Mouse (Mus musculus): Measurements from ENCODE around the gene Tbx2.

Gene Tbx2

DNA sequence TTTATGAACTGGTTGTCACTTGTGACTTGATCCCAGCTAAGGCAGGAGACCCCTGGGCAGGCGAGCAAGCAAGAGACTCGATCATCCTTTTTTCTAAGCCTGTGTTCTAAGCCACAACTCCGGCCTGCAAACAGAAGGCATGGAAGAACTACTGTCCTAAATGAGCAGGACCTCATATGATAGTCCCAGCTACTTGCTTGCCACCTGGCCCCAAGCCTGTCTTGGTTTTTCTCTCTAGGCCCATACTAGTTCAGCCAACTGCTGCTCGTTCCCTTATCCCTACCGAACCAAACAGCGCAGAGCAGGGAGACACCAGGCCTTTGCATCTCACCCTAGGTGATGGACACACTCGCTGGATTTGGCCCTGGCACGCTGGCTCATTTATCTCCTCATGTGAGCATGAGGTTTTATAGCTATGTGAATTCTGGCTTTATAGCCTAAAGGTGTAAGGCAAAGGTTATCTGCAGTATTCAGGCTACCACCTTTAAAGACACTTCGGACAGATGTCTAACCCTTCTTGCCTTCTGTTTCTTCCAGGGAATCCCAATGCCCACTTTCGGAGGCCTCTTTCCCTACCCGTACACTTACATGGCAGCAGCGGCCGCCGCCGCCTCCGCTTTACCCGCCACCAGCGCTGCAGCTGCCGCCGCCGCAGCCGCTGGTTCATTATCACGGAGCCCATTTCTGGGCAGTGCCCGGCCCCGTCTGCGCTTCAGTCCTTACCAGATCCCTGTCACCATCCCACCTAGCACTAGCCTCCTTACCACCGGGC lies 7.9 kb downstream of the Tbx2 start:
- CTCF ChIA-PET = no interaction called here

DNA sequence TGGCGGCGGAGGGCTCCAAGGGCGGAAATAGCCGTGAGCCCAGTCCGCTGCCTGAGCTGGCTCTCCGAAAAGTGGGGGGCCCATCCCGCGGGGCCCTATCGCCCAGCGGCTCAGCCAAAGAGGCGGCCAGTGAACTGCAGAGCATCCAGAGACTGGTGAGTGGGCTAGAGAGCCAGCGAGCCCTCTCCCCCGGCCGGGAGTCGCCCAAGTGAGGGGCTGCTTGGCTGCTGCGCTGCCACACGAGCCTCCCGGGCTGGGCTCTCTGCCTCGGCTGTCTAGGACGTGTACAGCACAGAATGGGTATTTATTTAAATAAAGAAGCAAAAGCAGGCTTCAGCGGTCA lies 8.4 kb downstream of the Tbx2 start:
- CTCF ChIA-PET = no interaction called here

DNA sequence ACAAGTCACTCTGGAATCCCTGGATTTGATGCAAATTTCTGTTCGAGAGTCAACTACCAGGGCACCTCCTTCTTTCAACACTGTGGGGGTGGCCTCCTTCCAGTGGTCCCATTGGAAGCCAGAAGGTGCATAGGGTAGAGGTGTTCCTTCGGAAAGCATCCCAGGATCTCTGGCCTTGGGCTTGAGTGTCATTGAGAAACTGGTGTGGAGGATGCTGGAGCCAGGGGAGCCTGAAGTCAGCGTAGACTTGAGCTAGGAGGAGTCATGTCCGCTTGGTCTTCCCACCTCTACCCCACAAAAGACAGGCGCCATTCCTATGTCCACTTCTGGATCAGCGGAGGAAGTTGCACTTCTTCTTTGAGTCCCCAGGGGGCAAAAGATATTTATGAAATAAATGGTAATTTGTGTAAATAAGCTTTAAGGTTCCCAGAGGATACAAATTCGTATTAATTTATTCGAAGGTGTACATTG lies 8.9 kb downstream of the Tbx2 start:
- CTCF ChIA-PET = no interaction called here

DNA sequence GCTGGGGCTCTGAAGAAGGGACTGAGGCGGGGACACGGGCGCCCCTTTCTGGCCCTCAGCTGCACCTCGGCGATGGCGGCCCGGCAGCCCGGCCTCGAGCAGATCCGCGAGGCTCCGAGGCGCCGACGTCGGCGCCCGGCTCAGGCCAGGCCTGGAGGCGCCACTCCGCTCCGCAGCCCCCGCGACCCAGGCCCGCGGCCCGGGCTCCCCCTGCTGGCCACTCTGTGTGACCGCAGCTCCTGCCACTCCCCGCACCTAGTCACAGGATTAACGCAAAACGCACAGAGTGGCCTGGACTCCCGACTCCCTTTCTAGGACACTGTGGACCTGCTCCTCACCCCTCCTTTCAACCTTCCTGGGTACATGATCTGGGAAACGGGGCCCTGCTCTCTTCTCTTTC lies 9.6 kb downstream of the Tbx2 start:
- CTCF ChIA-PET = interaction anchor here (0.9 kb wide), 1 partner anchor 331 kb away, joined by 5 read pairs; no protein-coding TSS in a partner anchor

DNA sequence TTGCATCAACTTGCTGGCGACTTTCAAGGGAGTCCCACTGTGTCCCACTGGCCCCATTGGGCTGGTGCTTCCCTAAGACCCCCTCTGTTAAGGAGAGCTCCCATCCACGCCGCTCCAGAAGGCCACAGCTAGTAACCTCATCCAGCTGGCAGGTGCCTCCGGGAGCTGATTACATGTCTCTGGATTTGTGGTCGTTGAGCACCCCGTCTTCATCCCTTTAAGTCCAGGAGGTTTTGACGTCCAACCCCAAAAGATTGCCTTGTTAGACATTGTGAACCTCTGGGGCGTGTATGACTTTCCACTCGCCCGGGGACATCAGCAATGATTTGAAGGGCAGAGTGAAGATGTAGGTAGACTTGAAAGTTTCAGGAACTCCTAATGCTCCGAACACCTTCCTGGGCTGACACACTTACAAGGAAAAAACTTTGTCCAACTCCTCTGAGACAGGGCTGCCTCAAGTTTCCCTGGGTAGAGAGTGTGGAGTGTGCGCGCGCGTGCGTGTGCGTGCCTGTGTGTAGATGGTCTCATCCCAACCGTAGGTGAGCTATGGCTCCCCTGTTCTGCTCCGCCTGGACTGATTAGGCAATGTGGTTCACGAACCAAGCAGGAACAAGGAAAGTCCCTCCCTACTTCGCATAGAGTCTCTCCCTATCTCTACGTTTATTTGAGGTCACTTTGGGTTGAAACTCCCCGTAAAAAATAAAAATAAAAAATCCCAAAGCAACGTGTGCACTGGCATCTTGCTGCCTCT lies 10.4 kb downstream of the Tbx2 start:
- CTCF ChIA-PET = interaction anchor here (0.7 to 0.9 kb wide), 2 partner anchors 156 to 331 kb away, joined by 3 to 5 read pairs; no protein-coding TSS in a partner anchor

DNA sequence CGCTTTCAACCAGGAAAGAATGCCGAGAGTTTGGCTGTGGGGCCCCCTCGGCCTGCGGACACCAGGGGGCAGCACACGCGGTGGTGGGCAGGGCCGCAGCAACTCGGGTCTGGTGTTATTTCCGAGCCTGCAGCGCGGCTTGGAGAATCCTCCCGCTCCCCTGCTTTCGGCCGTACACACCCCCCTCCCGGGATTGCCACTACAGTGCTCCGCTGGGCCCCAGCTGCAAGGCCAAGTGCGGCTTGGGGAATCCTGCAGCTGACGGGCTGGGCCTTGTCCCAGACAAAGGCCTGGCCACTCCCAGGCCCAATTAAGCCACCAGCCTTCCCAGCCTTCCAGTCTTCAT lies 11.0 kb downstream of the Tbx2 start:
- CTCF ChIA-PET = interaction anchor here (0.5 kb wide), 1 partner anchor 1025 kb away, joined by 5 read pairs; no protein-coding TSS in a partner anchor

DNA sequence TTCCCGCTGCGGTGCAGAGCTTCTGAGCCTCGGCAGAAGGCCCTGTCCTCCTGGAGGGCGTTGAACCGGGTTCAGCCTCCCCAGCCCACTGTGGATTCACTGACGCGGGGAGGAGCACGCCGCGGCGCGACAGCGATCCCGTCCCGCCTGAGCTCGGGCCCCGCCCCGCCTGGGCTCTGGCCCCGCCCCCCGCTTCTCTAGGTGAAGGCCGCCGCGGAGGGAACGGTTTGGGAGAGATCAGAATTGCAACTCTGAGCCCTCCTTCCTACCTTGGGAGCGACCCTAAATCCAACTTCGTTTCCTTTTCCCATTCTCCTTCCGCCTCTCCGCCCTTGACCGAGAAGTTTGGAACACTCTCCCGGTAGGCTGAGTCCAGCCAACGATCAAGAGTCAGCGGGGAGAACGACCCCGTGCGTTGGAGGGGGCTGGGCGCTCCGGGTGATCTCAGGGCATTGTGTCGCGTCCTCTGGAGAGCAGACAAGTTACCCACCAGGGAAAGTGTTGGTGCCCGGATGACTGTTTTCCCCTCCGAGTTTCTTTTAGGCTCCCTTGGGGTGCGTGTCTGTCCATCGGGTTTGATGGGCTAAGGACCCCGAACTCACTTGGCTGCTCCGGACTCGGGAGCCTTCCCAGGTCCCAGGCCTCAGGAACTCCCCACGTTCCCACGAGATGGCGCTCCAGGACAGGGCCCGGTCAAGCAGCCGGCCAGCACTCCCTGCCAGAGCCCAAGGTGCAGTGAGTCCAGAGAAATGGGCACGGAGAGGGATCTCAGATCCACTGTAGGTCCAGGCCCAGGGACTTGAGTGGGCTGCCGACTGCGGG lies 12.0 kb downstream of the Tbx2 start:
- CTCF ChIA-PET = interaction anchor here (0.5 to 1.1 kb wide), 3 partner anchors 136 to 1026 kb away, joined by 3 to 5 read pairs (median 3); no protein-coding TSS in a partner anchor

DNA sequence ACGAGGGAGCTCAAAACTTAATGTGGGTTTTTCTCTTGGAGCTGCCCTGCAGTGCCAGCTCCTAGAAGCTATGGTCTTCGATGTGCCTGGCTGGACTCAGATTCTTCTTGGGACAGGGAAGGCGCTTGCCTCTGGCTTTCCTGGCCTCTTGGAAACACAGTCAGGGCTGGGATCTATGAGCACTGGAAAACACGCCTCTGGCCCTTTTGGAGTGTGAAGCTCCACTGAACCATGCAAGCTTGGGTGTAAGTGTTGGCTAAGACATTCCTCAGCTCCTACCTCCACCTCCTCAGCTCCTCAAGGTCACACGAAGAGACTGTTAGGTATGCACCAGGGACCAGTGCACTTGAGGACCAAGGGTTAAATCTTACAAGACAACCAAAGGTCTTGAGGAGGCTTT lies 12.6 kb downstream of the Tbx2 start:
- CTCF ChIA-PET = interaction anchor here (1.1 kb wide), 1 partner anchor 135 kb away, joined by 3 read pairs; no protein-coding TSS in a partner anchor

DNA sequence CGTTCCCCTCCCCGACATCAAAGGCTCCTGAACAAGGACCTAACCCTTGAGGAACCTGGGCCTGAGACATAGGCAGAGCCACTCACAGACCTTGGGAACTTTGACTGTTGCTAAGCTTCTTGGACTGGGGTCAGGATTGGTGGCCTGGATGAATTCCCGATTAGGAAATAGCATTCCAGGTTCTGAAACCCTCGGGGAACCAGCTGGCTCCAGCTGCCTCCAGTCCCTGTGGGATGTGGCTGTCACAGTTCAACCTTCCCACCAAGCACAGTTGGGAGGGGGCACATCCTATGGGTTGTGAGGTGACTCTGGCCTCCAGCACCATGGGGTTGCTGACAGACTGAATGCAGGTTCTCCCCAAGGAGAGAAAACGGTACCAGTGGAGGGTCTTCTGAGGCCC lies 13.6 kb downstream of the Tbx2 start:
- CTCF ChIA-PET = interaction anchor here (1.1 kb wide), 1 partner anchor 134 kb away, joined by 3 read pairs; no protein-coding TSS in a partner anchor

DNA sequence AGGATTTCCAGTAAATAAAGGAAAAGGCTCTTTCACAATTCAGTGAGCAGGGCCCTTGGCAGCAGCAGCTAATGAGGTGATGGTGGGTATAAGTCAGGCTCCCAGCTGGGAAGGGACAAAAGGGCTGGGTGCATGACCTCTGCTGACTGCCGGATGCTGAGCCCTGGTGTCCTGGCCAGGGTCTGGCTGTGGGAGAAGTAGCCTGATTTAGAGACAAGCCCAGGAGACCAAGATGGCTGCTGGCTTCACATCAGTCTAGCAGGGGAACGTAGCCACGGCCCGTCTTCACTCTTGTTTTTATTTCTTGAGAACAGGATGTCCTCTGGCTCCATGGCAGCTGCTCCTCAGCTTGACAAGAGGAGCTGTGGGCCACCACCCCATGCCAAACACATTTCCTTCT lies 14.2 kb downstream of the Tbx2 start:
- CTCF ChIA-PET = no interaction called here

DNA sequence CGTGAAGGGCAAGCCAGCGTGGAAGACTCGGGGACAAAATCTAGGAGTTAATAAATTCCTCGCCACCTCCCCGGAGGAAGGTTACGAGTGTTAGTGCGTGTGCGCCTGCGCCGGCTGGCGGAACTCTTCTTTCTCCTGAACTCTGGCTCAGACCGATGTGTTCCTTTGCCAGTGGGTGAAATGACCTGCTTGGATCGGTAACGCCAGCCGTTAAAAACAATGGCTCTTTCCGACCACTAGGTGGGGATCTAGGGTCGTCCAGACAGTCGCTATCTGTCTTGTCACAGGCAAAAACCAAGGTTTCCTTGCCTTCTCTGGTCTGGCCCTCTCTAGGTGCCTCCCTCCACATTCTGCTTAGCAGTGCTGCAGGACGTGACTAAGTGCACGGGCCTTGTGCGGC lies 16.7 kb downstream of the Tbx2 start:
- CTCF ChIA-PET = no interaction called here

DNA sequence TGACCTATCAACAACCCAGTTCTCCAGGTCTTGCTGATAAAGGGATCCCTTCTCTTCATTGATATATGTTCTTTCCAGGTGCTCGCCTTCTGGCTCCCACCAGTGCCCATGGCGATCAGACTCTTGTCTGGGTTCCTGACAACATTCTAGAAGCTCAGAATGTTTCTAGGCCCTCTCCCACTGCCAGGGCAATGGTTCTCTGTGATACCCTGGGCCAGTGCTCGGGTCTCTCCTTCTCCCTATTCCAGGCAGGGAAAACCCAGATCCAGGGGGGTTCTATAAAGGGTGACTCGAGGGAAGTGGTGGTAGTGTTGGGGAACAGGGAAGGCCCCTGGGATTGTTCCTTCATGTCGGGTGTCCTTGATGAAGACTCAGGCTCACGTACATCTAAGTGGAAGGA lies 17.9 kb downstream of the Tbx2 start, which contains the start of gene Gm11444:
TSS of gene Gm11444 (minus strand) at position 101 of the 400 bp plus-strand sequence.
- CTCF ChIA-PET = no interaction called here

DNA sequence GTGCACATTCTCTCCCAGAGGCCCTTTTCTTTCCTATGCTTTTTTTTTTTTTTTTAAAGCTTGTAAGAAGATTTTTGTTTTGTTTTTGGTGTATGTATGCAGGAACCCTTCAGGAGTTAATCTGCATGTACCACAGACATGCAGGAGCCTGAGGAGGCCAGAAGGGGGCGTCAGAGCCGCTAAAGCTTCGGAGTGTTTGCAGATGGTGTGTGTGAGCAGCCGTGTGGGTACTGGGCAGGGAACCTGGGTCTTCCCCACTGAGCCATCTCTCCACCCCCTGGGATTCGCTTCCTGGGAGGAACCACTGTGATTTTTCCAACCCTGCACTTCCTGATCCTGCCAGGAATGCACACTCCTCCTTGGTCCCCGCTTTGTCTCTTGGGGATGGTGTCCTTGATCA lies 18.4 kb downstream of the Tbx2 start:
- CTCF ChIA-PET = interaction anchor here (0.7 kb wide), 1 partner anchor 139 kb away, joined by 7 read pairs; no protein-coding TSS in a partner anchor

DNA sequence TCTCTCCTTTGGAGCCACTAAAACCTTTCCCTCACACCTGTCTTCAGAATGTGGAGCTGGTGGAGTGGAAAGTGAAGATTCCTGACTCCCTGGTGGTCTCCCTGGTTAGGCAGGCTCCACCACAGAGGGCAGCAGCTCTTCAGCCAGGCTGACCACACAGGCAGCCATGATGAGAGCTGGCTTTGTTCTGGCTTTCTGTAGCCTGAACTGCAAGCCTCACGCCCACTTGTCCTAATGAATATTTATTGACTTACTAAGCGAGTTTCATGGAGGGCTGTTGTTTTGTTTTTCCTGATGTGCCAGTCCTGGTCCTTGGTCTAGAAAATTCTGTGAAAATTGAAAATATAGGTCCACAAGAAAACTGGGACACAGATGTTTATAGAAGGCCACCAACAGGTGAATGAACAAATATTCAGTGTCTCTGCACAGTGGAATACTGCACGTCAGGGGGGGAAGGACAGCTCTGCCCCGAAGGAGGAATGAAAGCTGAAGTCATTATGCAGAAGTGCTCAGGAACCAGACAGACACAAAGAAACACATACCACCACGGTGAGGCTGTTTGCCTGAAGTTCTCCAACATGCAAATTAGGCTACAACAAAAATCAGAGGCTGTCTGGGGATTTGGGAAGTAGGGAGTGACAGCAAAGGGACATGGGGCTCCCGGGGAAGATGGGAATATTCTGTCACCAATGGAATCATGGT lies 25.8 kb downstream of the Tbx2 start:
- CTCF ChIA-PET = no interaction called here

DNA sequence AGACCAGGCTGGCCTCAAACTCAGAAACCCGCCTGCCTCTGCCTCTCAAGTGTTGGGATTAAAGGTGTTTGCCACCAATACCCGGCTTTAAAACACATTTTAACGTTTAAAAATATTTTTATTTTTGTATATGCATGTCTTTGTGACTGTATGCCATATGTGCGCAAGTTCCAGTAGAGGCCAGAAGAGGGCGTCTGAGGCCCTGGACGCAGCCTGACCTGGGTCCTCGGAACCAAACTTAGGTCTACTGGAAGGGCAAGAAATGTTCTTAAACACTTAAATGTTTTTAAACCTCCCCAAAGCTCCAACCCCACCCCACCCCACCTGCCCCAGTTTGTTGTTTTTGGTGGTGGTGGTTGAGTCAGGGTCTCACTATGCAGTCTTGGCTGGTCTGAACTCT lies 32.0 kb downstream of the Tbx2 start:
- CTCF ChIA-PET = no interaction called here

DNA sequence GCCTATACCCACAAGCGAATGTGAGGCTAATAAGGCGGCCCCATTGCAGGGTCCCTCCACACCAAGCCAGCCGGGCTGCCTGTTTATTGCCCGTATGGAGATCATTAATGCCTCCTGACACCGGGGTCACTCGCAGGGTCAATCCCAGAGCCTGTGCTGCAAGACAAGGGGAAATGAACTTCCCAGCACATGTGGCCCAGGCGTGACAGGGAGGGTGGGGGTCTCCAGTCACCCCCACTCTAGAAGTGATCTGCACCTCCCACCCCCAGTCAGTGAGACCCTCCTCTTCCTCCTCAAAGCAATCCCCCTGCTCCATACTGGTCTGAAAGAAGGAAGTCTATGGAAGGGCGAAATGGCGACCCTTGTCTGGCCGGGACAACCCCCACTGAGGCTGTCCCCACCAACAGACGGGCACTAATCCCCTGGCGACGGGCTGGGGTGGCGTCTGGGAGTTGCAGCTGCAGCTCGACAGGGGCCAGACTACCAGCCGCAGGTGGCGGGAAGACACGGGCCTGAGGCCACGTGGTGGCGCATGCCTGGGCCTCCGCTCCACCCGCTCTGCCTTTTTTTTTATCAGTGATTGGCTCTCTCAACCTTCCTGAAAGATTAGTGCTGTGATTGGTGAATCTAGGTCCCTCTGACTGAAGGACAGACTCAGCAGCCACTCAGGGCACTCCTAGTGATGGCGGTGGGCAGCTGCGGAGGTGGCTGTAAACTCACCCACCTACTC lies 43.9 kb downstream of the Tbx2 start:
- CTCF ChIA-PET = no interaction called here

DNA sequence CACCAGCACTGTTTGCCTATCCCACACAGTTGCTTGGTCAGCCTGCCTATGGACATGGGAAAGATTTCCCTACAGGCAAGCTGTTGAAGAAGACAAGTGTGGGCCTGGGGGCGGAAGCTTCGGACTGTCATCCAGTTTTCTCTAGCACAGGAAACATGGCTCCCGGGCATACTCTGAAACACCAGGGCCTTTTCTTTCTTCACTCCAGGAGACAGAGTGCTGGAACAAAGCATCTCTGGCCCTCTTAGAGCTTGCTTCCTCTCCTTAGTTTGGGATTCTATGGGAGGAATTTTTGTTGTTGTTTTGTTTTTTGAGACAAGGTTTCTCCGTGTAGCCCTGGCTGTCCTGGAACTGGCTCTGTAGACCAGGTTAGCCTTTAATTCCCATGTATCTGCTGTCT lies 52.1 kb downstream of the Tbx2 start:
- CTCF ChIA-PET = no interaction called here

DNA sequence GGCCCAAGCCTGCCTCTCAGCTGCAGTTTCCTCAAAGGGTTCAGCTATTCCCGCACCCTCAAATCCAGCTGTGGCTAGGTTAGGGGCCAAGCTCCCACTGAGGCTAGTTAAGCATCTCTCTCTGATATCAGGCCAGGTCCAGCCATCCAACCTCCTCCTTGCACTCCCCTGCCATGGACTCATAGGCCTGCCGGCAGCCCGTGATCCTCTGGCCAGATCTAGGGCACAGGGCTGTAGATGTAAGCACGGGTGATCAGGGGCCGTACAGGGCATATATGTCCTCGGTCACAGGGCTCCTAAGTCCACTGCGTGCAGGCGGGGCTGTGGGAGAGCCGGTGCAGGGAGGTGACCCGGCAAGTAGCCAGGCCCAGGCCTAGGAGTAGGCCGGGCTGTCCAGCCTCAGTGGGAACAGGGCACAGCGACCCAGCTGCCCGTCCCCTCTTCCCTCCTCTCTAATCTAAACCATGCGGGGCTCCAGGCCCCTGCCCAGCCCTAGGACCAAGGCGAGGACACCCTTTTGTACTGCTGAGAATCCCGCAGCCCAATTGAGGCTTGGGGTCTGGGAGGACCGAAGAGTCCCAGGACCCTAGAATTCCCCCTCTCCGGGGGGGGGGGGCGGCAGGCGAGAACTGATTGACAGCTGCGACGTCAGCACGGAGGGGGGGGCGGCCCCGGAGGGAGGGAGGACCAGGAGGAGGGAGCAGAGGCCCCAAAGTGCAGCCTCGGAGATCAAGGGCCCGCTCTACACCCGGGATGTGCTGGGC lies 53.5 kb downstream of the Tbx2 start, which contains the start of gene Tbx4:
TSS of gene Tbx4 (plus strand) at position 758 of the 764 bp plus-strand sequence.
- CTCF ChIA-PET = no interaction called here

DNA sequence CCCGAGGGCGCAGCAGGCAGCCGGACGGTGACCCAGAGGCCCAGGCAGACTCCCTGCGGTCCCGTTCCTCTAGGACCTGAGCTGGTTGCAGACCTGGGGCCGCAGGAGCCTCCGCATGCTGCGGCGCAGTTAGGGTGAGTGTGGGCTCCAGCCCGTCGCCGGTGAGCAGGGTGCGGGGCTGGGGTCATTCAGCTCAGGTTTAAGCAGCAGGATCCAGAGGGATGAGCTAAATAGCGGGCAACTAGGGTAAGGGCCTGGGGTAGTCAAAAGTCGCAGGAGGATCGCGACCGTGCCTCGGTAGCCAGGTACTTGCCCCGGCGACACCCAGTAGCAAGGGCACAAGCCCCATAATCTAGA lies 54.1 kb downstream of the Tbx2 start:
- CTCF ChIA-PET = no interaction called here

DNA sequence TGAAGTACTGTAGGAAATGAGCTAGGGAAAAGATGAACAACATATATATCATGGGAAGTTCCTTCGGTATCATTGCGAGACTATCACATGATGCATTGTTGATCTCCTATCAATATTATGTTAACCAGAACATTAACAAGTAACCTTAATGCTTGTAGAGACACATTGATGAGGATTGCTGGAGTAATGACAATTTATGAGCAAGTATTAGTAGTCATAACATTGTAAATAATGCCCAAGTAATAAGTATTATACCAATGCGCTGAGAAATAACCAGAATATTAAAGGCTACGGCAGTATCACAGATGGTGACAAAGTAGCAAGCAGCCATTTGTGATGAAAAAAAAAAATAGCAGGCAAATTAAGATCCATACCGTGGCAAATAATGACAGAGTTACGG lies 54.9 kb downstream of the Tbx2 start:
- CTCF ChIA-PET = no interaction called here
